Mouse (Mus musculus): ENCODE measurements around the gene Jade1. TPM values are rescaled to one million over a fixed set of nuclear protein-coding genes. Genes with fewer than 3 reads are reported as not detected.
A peak's percentile ranks its signal among the peaks of the same experiment; 100 is the strongest.

The Jade1 gene
- 11.3 and 12.7 TPM in 2 replicates for polyA plus RNA-seq (2015; fragmentation: Nextera tagmentation; extraction: Ambion mirVana)

GRCm38 (mm10) chr3:41555491-41556381 is at the start of gene Jade1:
Gene Jade1, plus strand, starts transcription at chr3:41555731.
- ATAC-seq (ENCODE audit: low read depth) (no peak), DNase-seq (no peak)
- Histone ChIP-seq H3K9ac (no peak within 1 kb of the TSS), H3K4me3 (replicated peaks) (no peak within 1 kb of the TSS), H3K9me3 (replicated peaks) (no peaks in the 10 kb centered on the region), H3K36me3 (no peaks in the 10 kb centered on the region), H3K27me3 (no peaks in the 10 kb centered on the region), H3K4me1 (replicated peaks) (peaks cover 40% of the 10 kb centered on the region), H3K4me2 (no peak within 1 kb of the TSS), H3K27ac (no peak within 1 kb of the TSS)
- 89% methylated on average over 36 of the region's 36 CpGs for WGBS (ENCODE audit: insufficient replicate concordance)

- DNase-seq (no peak), ATAC-seq (ENCODE audit: low read depth) (0 out of 2 replicates have a peak, but pooled peaks have one; percentile 34)
- Histone ChIP-seq H3K27me3 (no peaks in the 10 kb centered on the region), H3K36me3 (no peaks in the 10 kb centered on the region), H3K27ac (no peak overlapping the region), H3K9ac (no peak overlapping the region), H3K4me3 (replicated peaks) (no peak overlapping the region), H3K4me1 (replicated peaks) (no peaks in the 10 kb centered on the region), H3K4me2 (no peak overlapping the region), H3K9me3 (replicated peaks) (no peaks in the 10 kb centered on the region)
- 67% methylated on average over 2 of the region's 2 CpGs for WGBS (ENCODE audit: insufficient replicate concordance)
Observed at GRCm38 (mm10) chr3:41509441-41509840, 46.1 kb upstream of the Jade1 start.

- 71% methylated on average over 9 of the region's 9 CpGs for WGBS (ENCODE audit: insufficient replicate concordance)
- no peaks in the 10 kb centered on the region for H3K36me3 ChIP-seq
- H3K4me2 ChIP-seq, result no peak overlapping the region
Observed at GRCm38 (mm10) chr3:41510191-41510590, 45.3 kb upstream of the Jade1 start.

GRCm38 (mm10) chr3:41510750-41511149 is 44.8 kb upstream of the Jade1 start:
- H3K4me3 ChIP-seq (replicated peaks), result no peak overlapping the region
- ATAC-seq (ENCODE audit: low read depth), result no peak
- H3K4me2 ChIP-seq, result no peak overlapping the region
- no peak overlapping the region for H3K27ac ChIP-seq
- H3K4me1 ChIP-seq (replicated peaks), result 0 out of 2 replicates have a peak, but pooled peaks cover 2% of the 10 kb centered on the region
- no peaks in the 10 kb centered on the region for H3K9me3 ChIP-seq (replicated peaks)
- no peak for DNase-seq
- no peak overlapping the region for H3K9ac ChIP-seq
- H3K36me3 ChIP-seq, result no peaks in the 10 kb centered on the region
- WGBS (ENCODE audit: insufficient replicate concordance), result 47% methylated on average over 7 of the region's 7 CpGs
- H3K27me3 ChIP-seq, result no peaks in the 10 kb centered on the region

More at GRCm38 (mm10) chr3:41510191-41510590, 45.3 kb upstream of the Jade1 start:
- DNase-seq (no peak), ATAC-seq (ENCODE audit: low read depth) (no peak)
- no peak overlapping the region for H3K27ac ChIP-seq
- H3K9ac ChIP-seq, result no peak overlapping the region
- no peaks in the 10 kb centered on the region for H3K9me3 ChIP-seq (replicated peaks)
- H3K27me3 ChIP-seq, result no peaks in the 10 kb centered on the region
- H3K4me1 ChIP-seq (replicated peaks), result 0 out of 2 replicates have a peak, but pooled peaks cover 2% of the 10 kb centered on the region
- H3K4me3 ChIP-seq (replicated peaks), result no peak overlapping the region

GRCm38 (mm10) chr3:41514003-41514402 is 41.5 kb upstream of the Jade1 start:
- 70% methylated on average over 5 of the region's 5 CpGs for WGBS (ENCODE audit: insufficient replicate concordance)
- H3K4me1 ChIP-seq (replicated peaks), result 0 out of 2 replicates have a peak, but pooled peaks cover 2% of the 10 kb centered on the region
- no peak overlapping the region for H3K4me2 ChIP-seq
- no peaks in the 10 kb centered on the region for H3K9me3 ChIP-seq (replicated peaks)
- no peak overlapping the region for H3K27ac ChIP-seq
- no peak overlapping the region for H3K4me3 ChIP-seq (replicated peaks)
- H3K36me3 ChIP-seq, result no peaks in the 10 kb centered on the region
- ATAC-seq (ENCODE audit: low read depth), result no peak
- DNase-seq, result no peak
- H3K27me3 ChIP-seq, result no peaks in the 10 kb centered on the region
- H3K9ac ChIP-seq, result no peak overlapping the region

- H3K27me3 ChIP-seq, result no peaks in the 10 kb centered on the region
- DNase-seq, result no peak
- no peak overlapping the region for H3K9ac ChIP-seq
- no peak overlapping the region for H3K4me3 ChIP-seq (replicated peaks)
- no peaks in the 10 kb centered on the region for H3K9me3 ChIP-seq (replicated peaks)
- 70% methylated on average over 11 of the region's 11 CpGs for WGBS (ENCODE audit: insufficient replicate concordance)
- no peak for ATAC-seq (ENCODE audit: low read depth)
- no peak overlapping the region for H3K27ac ChIP-seq
- 0 out of 2 replicates have a peak, but pooled peaks cover 2% of the 10 kb centered on the region for H3K4me1 ChIP-seq (replicated peaks)
- no peaks in the 10 kb centered on the region for H3K36me3 ChIP-seq
- H3K4me2 ChIP-seq, result no peak overlapping the region
Observed at GRCm38 (mm10) chr3:41514683-41515305, 40.7 kb upstream of the Jade1 start.

- Histone ChIP-seq H3K4me1 (replicated peaks) (0 out of 2 replicates have a peak, but pooled peaks cover 2% of the 10 kb centered on the region), H3K27ac (no peak overlapping the region), H3K36me3 (no peaks in the 10 kb centered on the region), H3K9ac (no peak overlapping the region), H3K4me3 (replicated peaks) (no peak overlapping the region), H3K9me3 (replicated peaks) (no peaks in the 10 kb centered on the region), H3K27me3 (no peaks in the 10 kb centered on the region), H3K4me2 (no peak overlapping the region)
- DNase-seq, result no peak
- WGBS (ENCODE audit: insufficient replicate concordance), result 74% methylated on average over 8 of the region's 8 CpGs
- ATAC-seq (ENCODE audit: low read depth), result no peak
Observed at GRCm38 (mm10) chr3:41516961-41517518, 38.5 kb upstream of the Jade1 start.

- Histone ChIP-seq H3K4me3 (replicated peaks) (no peak overlapping the region), H3K36me3 (no peaks in the 10 kb centered on the region), H3K4me1 (replicated peaks) (peaks cover 7% of the 10 kb centered on the region; the same call in 1 of the 2 replicates), H3K4me2 (no peak overlapping the region), H3K9me3 (replicated peaks) (no peaks in the 10 kb centered on the region), H3K9ac (no peak overlapping the region), H3K27ac (no peak overlapping the region), H3K27me3 (no peaks in the 10 kb centered on the region)
- DNase-seq (no peak), ATAC-seq (ENCODE audit: low read depth) (no peak)
- WGBS (ENCODE audit: insufficient replicate concordance), result 74% methylated on average over 4 of the region's 4 CpGs
Observed at GRCm38 (mm10) chr3:41520925-41521324, 34.6 kb upstream of the Jade1 start.

- H3K4me2 ChIP-seq, result no peak overlapping the region
Observed at GRCm38 (mm10) chr3:41521733-41522132, 33.8 kb upstream of the Jade1 start.

GRCm38 (mm10) chr3:41522226-41523005 is 33.1 kb upstream of the Jade1 start:
- no peaks in the 10 kb centered on the region for H3K9me3 ChIP-seq (replicated peaks)
- no peaks in the 10 kb centered on the region for H3K36me3 ChIP-seq
- WGBS (ENCODE audit: insufficient replicate concordance), result 43% methylated on average over 18 of the region's 18 CpGs
- no peak overlapping the region for H3K27ac ChIP-seq
- peak; percentile 47; the same call in 1 of the 2 replicates for ATAC-seq (ENCODE audit: low read depth)
- no peak for DNase-seq
- no peak overlapping the region for H3K9ac ChIP-seq
- peaks cover 7% of the 10 kb centered on the region; the same call in 1 of the 2 replicates for H3K4me1 ChIP-seq (replicated peaks)
- H3K4me2 ChIP-seq, result peak overlapping the region; percentile 36
- H3K27me3 ChIP-seq, result no peaks in the 10 kb centered on the region
- H3K4me3 ChIP-seq (replicated peaks), result no peak overlapping the region

More at GRCm38 (mm10) chr3:41521733-41522132, 33.8 kb upstream of the Jade1 start:
- no peak overlapping the region for H3K27ac ChIP-seq
- H3K36me3 ChIP-seq, result no peaks in the 10 kb centered on the region
- H3K9ac ChIP-seq, result no peak overlapping the region
- ATAC-seq (ENCODE audit: low read depth), result no peak
- peaks cover 7% of the 10 kb centered on the region; the same call in 1 of the 2 replicates for H3K4me1 ChIP-seq (replicated peaks)
- H3K27me3 ChIP-seq, result no peaks in the 10 kb centered on the region
- H3K9me3 ChIP-seq (replicated peaks), result no peaks in the 10 kb centered on the region
- DNase-seq, result no peak
- H3K4me3 ChIP-seq (replicated peaks), result no peak overlapping the region
- 73% methylated on average over 3 of the region's 3 CpGs for WGBS (ENCODE audit: insufficient replicate concordance)
